Mouse (Mus musculus): ENCODE data around the gene P2rx4.
A peak's percentile ranks its signal among the peaks of the same experiment; 100 is the strongest.

Gene P2rx4

DNA sequence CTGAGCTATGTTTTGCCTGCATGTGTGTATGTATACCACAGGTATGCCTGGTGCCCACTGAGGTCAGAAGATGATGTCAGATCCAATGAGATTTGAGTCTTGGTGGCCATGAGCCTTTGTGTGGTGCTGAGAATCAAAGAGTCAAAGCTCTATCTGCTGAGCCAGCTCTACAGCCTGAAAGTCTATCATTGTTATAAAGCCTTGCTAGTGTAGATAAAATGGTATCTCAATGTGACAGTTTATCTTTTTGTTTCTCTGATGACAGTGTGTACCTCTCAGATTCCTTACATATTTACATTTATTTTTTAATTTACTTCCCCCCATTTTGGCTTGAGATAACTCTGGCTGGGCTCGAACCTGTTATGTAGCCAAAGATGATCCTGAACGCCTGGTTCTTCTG, 3.8 kb upstream of the P2rx4 start:
- DNase-seq (ENCODE audit: low spot score in 2 of 2) = no peak

DNA sequence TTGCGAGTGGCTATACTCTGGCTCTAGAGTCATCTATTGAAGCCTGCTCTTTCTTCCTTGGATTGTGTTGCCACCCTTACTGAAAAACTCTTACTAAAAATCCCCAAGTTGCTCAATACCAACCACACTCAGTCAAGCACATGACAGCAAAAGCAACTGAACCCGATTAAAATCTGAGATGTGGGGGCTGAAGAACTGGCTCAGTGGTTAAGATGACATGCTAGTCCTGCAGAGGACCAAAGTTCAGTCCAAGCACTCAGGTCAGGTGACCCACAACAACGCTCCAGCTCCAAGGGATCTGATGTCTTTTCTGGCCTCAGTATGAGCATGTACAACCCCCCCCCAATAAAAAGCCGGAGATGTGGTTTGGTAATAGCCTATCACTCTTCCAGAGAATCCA, 2.8 kb upstream of the P2rx4 start:
- DNase-seq (ENCODE audit: low spot score in 2 of 2) = no peak

- no peak for DNase-seq (ENCODE audit: low spot score in 2 of 2)
Observed at GRCm38 (mm10) chr5:122705174-122705573, 2.2 kb upstream of the P2rx4 start.

GRCm38 (mm10) chr5:122706917-122707275, 448 bp upstream of the P2rx4 start:
- DNase-seq (ENCODE audit: low spot score in 2 of 2) = no peak

- no peak for DNase-seq (ENCODE audit: low spot score in 2 of 2)
Observed at GRCm38 (mm10) chr5:122708819-122709218, 1.5 kb downstream of the P2rx4 start.

GRCm38 (mm10) chr5:122715723-122716122, 8.4 kb downstream of the P2rx4 start:
- DNase-seq (ENCODE audit: low spot score in 2 of 2) = no peak

DNA sequence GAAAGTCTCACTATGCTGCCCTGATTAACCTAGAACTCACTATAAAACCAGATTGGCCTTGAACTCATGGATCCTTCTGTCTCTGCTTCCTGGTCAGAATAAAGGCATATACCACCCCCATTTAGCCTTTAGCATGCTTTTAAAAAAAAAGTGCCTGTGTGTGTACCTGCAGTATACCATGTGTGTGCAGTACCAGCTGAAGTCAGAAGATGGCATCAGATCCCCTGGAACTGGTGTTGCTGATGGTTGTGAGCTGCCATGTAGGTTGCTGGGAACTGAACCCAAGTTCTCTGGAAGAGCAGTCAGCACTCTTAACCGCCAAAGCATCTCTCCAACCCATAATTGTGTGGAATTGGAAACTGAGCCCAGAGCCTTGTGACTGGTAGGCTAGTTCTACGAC, 9.4 kb downstream of the P2rx4 start:
- DNase-seq (ENCODE audit: low spot score in 2 of 2) = no peak

DNA sequence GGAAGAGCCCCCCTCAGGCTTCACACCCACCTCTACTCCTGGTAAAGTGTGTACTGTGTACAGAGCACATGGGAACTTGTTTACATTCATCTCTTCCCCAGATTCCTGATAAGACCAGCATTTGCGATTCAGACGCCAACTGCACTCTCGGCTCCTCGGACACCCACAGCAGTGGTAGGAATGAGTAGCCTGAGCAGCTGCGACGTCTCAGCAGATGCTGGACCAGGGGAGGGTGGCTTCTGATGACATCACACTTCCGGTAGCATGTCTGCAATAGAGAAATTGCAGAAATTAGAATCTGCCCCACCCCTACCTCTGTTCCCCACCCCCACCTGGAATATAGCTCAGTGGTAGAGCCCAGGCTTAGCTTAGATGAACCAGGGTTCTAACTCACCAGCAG, 11.1 kb downstream of the P2rx4 start:
- no peak for DNase-seq (ENCODE audit: low spot score in 2 of 2)

GRCm38 (mm10) chr5:122719168-122719567, 11.8 kb downstream of the P2rx4 start:
- DNase-seq (ENCODE audit: low spot score in 2 of 2) = no peak

DNA sequence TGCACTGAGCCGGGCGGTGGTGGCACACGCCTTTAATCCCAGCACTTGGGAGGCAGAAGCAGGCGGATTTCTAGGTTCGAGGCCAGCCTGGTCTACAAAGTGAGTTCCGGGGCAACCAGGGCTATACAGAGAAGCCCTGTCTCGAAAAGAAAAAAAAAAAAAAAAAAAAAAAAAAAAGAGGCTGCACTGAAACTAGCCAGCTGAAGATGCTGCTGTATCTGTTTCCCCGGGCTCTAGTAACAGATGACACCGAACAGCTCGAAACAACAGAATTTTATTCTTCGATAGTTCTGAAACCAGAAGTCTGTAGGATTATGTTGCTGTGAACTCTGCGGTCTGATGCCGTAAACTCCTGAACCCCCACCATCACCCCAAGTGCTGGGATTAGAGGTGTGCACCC, 18.1 kb downstream of the P2rx4 start:
- DNase-seq (ENCODE audit: low spot score in 2 of 2) = no peak

GRCm38 (mm10) chr5:122726068-122726467, 18.7 kb downstream of the P2rx4 start:
- DNase-seq (ENCODE audit: low spot score in 2 of 2) = peak; percentile 44 to 46

DNA sequence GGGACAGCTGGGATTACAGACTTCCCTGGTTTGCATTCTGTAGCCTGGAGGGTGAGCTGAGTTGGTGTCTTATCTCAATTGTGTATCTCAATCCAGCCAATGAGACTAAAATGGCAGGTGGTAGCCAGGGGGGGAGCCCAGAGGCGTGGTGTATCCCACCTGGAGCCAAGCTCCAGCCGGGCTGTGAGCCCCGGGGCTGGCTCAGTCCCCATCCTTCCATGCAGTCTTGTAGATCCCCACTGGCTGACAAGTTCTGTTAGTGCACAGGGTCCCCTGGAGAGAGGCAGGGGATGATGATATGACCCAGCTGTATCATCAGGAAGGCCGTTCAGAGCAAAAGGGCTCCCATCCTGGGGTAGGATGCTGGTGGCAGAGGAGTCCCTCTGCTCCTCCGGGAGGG, 19.3 kb downstream of the P2rx4 start:
- DNase-seq (ENCODE audit: low spot score in 2 of 2) = no peak

GRCm38 (mm10) chr5:122727096-122727495, 19.8 kb downstream of the P2rx4 start:
- no peak for DNase-seq (ENCODE audit: low spot score in 2 of 2)

DNA sequence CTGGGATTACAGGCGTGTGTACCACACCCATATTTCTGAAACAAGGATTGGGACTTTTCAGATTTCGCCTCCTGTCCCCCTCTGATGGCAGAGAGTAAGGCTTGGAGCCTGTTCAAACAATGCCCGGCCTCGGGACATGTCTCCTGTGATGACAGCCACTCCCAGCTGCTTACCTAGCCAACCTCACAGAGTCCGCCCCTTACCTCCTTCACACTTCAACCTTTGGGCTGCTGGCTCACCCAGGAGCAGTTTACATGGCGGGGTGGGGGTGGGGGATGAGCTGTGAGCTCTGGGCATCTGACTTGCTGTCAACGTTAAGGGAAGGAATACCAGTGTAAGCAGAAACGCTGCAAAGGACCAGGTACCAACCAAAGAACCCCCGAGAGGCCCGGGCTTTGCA, 23.4 kb downstream of the P2rx4 start:
- no peak for DNase-seq (ENCODE audit: low spot score in 2 of 2)

- DNase-seq (ENCODE audit: low spot score in 2 of 2) = peak; percentile 49 to 64
Observed at GRCm38 (mm10) chr5:122731321-122731720, 24.0 kb downstream of the P2rx4 start.

GRCm38 (mm10) chr5:122731991-122732673, 24.8 kb downstream of the P2rx4 start:
- peak in 1 of 2 experiments; percentile 31 for DNase-seq (ENCODE audit: low spot score in 2 of 2)

- DNase-seq (ENCODE audit: low spot score in 2 of 2) = no peak
Observed at GRCm38 (mm10) chr5:122733881-122734280, 26.5 kb downstream of the P2rx4 start.

GRCm38 (mm10) chr5:122735853-122736252, 28.5 kb downstream of the P2rx4 start:
- DNase-seq (ENCODE audit: low spot score in 2 of 2) = no peak

- no peak for DNase-seq (ENCODE audit: low spot score in 2 of 2)
Observed at GRCm38 (mm10) chr5:122736761-122737160, 29.4 kb downstream of the P2rx4 start.

DNA sequence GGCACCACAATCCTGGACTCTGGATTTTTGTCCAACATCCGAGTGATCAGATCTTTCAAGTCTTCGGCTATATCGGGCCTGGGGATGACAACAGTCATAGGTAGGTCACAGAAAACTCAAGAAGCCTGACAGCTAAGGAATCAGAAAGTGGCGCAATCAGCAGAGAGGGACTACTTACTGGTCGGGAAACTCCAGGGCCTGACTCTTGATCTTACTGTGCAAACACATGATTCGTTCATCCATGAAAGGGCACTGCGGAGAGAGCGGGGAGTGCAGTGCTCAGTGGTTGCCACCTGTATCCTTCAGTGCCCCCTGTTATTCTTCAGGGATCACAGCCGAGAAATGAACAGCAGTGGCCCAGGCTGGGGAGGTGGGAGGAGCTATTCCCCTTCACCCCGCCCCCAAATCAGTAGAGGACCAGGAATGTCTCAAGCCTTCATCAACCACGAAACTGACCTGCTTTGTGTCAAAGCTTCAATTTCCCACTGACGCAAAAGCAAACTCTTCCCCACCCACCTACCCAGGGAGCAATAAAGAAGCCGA, 36.6 kb downstream of the P2rx4 start:
- DNase-seq (ENCODE audit: low spot score in 2 of 2) = no peak

DNA sequence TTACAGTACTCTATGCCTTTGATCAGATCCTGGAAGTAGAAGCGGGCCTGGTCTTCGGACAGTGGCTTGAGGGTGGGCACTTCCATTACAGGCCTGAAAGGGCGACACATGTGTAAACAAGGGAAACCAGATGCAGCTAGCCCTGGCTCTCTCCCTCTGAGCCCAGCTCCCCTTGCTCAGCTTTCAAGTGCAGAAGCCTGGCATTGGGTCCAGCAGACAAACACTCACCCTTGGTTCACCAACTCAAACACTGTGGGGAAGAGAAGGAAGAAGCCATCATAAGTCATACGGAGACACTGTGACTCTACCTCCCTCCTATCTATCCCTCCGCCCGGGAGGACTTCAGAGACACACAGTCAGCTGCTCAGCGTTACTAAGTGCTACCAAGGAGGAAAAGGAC, 40.6 kb downstream of the P2rx4 start:
- no peak for DNase-seq (ENCODE audit: low spot score in 2 of 2)

- no peak for DNase-seq (ENCODE audit: low spot score in 2 of 2)
Observed at GRCm38 (mm10) chr5:122754477-122754876, 47.1 kb downstream of the P2rx4 start.

DNA sequence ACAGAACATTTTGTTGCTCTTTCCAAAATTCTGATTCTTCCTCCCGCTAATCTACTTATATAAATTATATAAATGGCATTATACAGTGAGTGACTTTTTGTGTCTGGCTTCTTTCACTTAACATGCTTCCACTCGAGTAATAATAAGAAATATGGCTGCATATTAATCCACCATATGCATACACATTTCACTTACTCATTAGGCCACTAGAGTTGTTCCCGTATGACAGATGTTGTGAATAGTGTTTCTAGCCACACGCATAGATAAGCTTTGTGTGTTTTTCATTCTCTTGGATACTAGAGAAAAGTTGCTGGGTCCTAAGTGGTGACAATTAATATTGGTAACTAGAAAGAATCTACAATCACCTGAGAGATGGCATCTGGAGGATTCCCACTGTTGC, 48.3 kb downstream of the P2rx4 start:
- DNase-seq (ENCODE audit: low spot score in 2 of 2) = no peak

- no peak for DNase-seq (ENCODE audit: low spot score in 2 of 2)
Observed at GRCm38 (mm10) chr5:122756144-122756543, 48.8 kb downstream of the P2rx4 start.

All from urinary bladder, postnatal 36 days (tissue).